Mouse (Mus musculus) left cerebral cortex, postnatal 25 days (tissue): ENCODE measurements around the gene Gpr34. TPM values are rescaled to one million over a fixed set of nuclear protein-coding genes. Genes with fewer than 3 reads are reported as not detected.

Experiments used
- DNase-seq, 2 experiments: peaks; one replicate each; pipeline ENCODE4 v3.0.0; 2022; ENCODE audit warnings: low spot score in 2 of 2, mixed read lengths in 1 of 2
- intact Hi-C: fragments of 180-260 bp; cut with DNase I; formaldehyde crosslinking; loops from one replicate; pipeline ENCODE4 v1.15.1; 2025
- microRNA-seq, 2 experiments: library from miRNA; unstranded; fragments of <30 nt; microRNA quantifications; one replicate each; pipeline ENCODE4 v1.2.0; 2022
- total RNA-seq, 2 experiments: library from RNA; stranded (reverse); gene quantifications; 2 replicates each; pipeline ENCODE4 v1.2.3; 2021

Gene Gpr34
- total RNA-seq, 2 experiments from 2014 or later, result 11.8 to 14.4 TPM

- intact Hi-C loops, result no loop called here
Measured at GRCm38 (mm10) chrX:13661063-13661462, 29.2 kb downstream of the Gpr34 start, which contains the start of gene Gpr82. Gene Gpr82 (plus strand): TSS chrX:13661363.

DNA sequence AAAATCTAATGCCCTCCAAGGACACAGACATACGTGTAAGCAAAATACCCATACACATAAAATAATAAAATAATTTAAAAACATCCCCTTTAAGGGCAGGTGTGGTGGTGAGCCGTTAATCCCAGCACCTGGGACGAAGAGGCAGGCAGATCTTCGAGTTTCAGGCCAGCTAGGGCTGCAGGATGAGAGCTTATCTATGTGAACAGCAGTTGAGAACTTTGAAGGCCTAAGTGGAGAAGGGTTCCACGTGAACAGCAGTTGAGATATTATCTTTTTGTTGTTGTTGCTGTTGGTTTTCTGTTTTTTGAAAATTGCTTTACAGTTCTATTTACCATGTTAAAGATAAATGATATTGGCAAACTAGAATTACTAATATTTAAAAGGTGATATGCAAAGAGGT, 37.0 kb downstream of the Gpr34 start:
- intact Hi-C loops, result no loop called here
- DNase-seq, result no peak

More at GRCm38 (mm10) chrX:13661063-13661462, 29.2 kb downstream of the Gpr34 start, which contains the start of gene Gpr82:
- no peak for DNase-seq

DNA sequence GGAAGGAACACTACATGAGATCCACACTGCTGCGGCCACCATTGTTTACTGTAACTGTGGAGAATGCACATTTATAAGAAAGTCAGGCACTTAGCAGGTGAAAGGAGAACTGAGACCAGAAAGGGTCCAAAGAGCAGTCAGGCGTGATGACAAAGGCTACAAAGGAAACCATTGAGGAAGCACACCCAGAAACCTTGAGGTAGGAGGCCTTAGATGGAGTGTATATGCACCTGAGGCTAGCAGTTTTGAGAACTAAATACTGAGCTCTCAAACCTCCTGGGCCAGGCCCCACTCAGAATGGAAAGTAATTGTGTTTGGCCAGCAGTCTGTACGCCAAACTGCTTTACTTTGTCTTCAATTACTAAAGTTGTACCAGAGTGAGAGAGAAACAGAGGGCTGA, 38.5 kb downstream of the Gpr34 start:
- intact Hi-C loops, result no loop called here
- DNase-seq, result no peak

GRCm38 (mm10) chrX:13673001-13673400, 41.1 kb downstream of the Gpr34 start:
- no peak for DNase-seq
- intact Hi-C loops, result no loop called here

GRCm38 (mm10) chrX:13681748-13682147, 49.9 kb downstream of the Gpr34 start:
- DNase-seq, result peak in 1 of 2 experiments; percentile 58
- intact Hi-C loops, result no loop called here

- intact Hi-C loops, result no loop called here
- no peak for DNase-seq
Measured at GRCm38 (mm10) chrX:13686589-13686988, 54.7 kb downstream of the Gpr34 start.

- peak; percentile 10 to 74 for DNase-seq
Measured at GRCm38 (mm10) chrX:13688356-13688755, 56.5 kb downstream of the Gpr34 start.

More at GRCm38 (mm10) chrX:13688356-13688755, 56.5 kb downstream of the Gpr34 start:
- intact Hi-C loops, result no loop called here

Small RNA genes within 50 kb of the gene (microRNA-seq; reads per million reads assigned to microRNA genes)
- 0 reads per million in 2 experiments for gene Gm25246

Other genes with a start within 250 kb of the Gpr34 start
- under 1 TPM; 0.23 to 0.55 TPM for gene Nyx, start 166.0 kb upstream of the Gpr34 start, total RNA-seq
- gene Gpr82, start 29.3 kb downstream of the Gpr34 start, total RNA-seq, result not detected
- gene Cask, start 219.3 kb downstream of the Gpr34 start, total RNA-seq, result 100 to 1,000 TPM; 123 to 128 TPM